In the genomic region with DNA sequence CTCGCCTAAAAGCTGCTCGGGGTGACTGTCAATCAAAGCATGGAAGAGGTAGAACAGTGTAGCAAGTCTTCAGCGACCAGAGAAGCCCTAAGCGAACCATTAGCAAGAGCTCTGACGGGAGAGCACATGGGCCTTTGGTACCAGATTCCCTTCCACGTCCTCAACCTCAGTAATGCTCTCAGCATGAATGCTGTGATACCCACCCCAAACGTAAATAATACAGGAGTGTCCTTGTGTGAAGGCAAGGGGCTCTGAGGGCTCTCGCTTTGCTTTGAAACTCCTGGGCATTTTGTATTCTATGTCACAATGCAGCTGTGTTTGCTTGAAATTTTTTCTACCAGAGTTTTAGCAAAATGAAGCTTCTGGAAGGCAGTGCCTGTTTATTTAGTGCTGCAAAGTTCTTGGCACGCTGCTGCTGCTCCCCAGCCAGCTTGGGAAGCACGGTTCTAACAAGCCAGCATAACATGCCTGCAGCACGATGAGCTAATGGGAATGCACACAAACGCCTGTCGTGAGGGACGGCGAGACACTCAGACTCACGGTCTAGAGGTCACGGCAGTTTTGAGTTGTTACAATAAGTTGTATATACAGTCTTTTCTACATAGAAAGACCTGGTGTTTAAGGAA, we compare ENCODE assay signal across 9 mouse cellular contexts. TPM values are rescaled to one million over a fixed set of nuclear protein-coding genes. Genes with fewer than 3 reads are reported as not detected.
DNase-seq lines count a peak whose midpoint lies in the region; ATAC-seq lines count a peak whose summit lies in the region.
"Had no signal": no experiment of that assay in that cellular context is flagged by ENCODE, and none has a peak within 500 bp of the region (broad histone marks: within the 10 kb centered on the region; RNA-seq: fewer than 3 reads in every experiment).

No protein-coding gene starts in this region.

- H3K36me3 ChIP-seq in midbrain, embryonic 16.5 days (ENCODE audit: control insufficient read depth, insufficient read depth, low read length) = no peaks in the 10 kb centered on the region

- H3K4me3 ChIP-seq in midbrain, embryonic 16.5 days (ENCODE audit: low read depth, low read length) = no peak overlapping the region
- H3K4me3 ChIP-seq: neural tube, embryonic 13.5 days had no signal

- ATAC-seq in midbrain, embryonic 16.5 days = no peak

- WGBS in midbrain, embryonic 16.5 days = 89% methylated on average over 17 of the region's 17 CpGs

- no peak overlapping the region for H3K4me2 ChIP-seq in midbrain, embryonic 16.5 days (ENCODE audit: low read length)
- H3K4me2 ChIP-seq: neural tube, embryonic 13.5 days had no signal

- no peaks in the 10 kb centered on the region for H3K9me3 ChIP-seq in midbrain, embryonic 16.5 days (replicated peaks; ENCODE audit: control insufficient read depth, low read length, poor library complexity, severe bottlenecking)
- H3K9me3 ChIP-seq: G1E; neural tube, embryonic 13.5 days had no signal

- no peaks in the 10 kb centered on the region for H3K4me1 ChIP-seq in midbrain, embryonic 16.5 days (ENCODE audit: control insufficient read depth, insufficient read depth, low read length)
- H3K4me1 ChIP-seq: neural tube, embryonic 13.5 days had no signal

- peak; percentile 41 for DNase-seq in layer of hippocampus, adult 11-12 months (ENCODE audit: low spot score)
- no peak for DNase-seq in layer of hippocampus, adult 9-10 months (ENCODE audit: low spot score)
- DNase-seq in gastrocnemius, adult 18-20 months (ENCODE audit: low spot score) = peak; percentile 55
- DNase-seq in heart, postnatal 4 days = peak; percentile 45
- DNase-seq in right cerebral cortex, postnatal 25 days = peak; percentile 14
- no peak for DNase-seq in thymus, adult 18-20 months

- no peak overlapping the region for H3K9ac ChIP-seq in midbrain, embryonic 16.5 days (ENCODE audit: low read depth, low read length)
- H3K9ac ChIP-seq: neural tube, embryonic 13.5 days had no signal

- H3K27ac ChIP-seq in midbrain, embryonic 16.5 days (ENCODE audit: low read length) = no peak overlapping the region
- H3K27ac ChIP-seq: neural tube, embryonic 13.5 days had no signal

- no peaks in the 10 kb centered on the region for H3K27me3 ChIP-seq in midbrain, embryonic 16.5 days (ENCODE audit: control insufficient read depth, insufficient read depth, low read depth, low read length)
- H3K27me3 ChIP-seq: neural tube, embryonic 13.5 days had no signal

RNA-seq across cellular contexts. Expression of a gene that starts 18.6 kb away (rescaled TPM):
- under 1 TPM; 0.83 to 0.91 TPM for total RNA-seq in gastrocnemius, adult 18-20 months (2021)
- 1 to 10 TPM; 4.8 to 4.9 TPM for total RNA-seq in heart, postnatal 4 days (2021)
- polyA plus RNA-seq in midbrain, embryonic 16.5 days (2015; fragmentation: Nextera tagmentation; extraction: Ambion mirVana) = 2.7 and 3.1 TPM in 2 replicates

Comparison
In these comparisons a context has a peak if more than half of its experiments do, and no peak if none do; other contexts are left out.
1. DNase-seq: peak in layer of hippocampus, adult 11-12 months (single experiment), gastrocnemius, adult 18-20 months (single experiment), heart, postnatal 4 days (single experiment) and right cerebral cortex, postnatal 25 days (single experiment); none in layer of hippocampus, adult 9-10 months (single experiment) and thymus, adult 18-20 months (0 of 2).